Mouse (Mus musculus): ENCODE results near the gene Htra3. TPM values are rescaled to one million over a fixed set of nuclear protein-coding genes. Genes with fewer than 3 reads are reported as not detected.

The Htra3 gene
- total RNA-seq, 1 experiment from 2014 or later = not detected

- ATAC-seq (replicated peaks in 1 of 2; ENCODE audit: insufficient read depth in 1 of 2, low FRiP score in 2 of 2, low TSS enrichment in 1 of 2, low read depth in 1 of 2, poor library complexity in 2 of 2, severe bottlenecking in 2 of 2) = no peak
Observed at GRCm38 (mm10) chr5:35636016-35636415, 43.6 kb downstream of the Htra3 start.

DNA sequence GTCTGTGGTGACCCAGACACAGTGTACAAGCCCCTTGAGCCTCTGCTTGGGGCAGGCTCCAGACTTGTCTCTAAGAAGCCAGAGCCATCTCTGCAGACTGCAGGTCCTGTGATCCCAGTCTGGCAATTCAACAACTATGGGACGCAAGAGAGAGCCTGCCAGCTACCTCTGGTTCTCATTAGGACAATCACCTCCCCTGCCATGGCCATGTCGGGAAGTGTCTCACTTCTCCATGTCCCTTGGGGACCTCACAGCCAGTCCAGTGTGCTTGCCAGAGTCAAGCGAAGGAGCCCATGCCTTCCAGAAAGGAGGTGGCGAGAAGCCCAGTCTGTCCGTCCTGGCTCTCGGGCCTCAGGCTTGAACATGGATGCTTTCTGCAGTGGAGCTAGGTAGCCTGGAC, 46.7 kb downstream of the Htra3 start:
- ATAC-seq (replicated peaks in 1 of 2; ENCODE audit: insufficient read depth in 1 of 2, low FRiP score in 2 of 2, low TSS enrichment in 1 of 2, low read depth in 1 of 2, poor library complexity in 2 of 2, severe bottlenecking in 2 of 2) = no peak

GRCm38 (mm10) chr5:35631755-35632154, 47.8 kb downstream of the Htra3 start:
- no peak for ATAC-seq (replicated peaks in 1 of 2; ENCODE audit: insufficient read depth in 1 of 2, low FRiP score in 2 of 2, low TSS enrichment in 1 of 2, low read depth in 1 of 2, poor library complexity in 2 of 2, severe bottlenecking in 2 of 2)

GRCm38 (mm10) chr5:35631224-35631623, 48.4 kb downstream of the Htra3 start:
- ATAC-seq (replicated peaks in 1 of 2; ENCODE audit: insufficient read depth in 1 of 2, low FRiP score in 2 of 2, low TSS enrichment in 1 of 2, low read depth in 1 of 2, poor library complexity in 2 of 2, severe bottlenecking in 2 of 2) = peak in 1 of 2 experiments; percentile 25; a peak in 1 of 4 replicates

DNA sequence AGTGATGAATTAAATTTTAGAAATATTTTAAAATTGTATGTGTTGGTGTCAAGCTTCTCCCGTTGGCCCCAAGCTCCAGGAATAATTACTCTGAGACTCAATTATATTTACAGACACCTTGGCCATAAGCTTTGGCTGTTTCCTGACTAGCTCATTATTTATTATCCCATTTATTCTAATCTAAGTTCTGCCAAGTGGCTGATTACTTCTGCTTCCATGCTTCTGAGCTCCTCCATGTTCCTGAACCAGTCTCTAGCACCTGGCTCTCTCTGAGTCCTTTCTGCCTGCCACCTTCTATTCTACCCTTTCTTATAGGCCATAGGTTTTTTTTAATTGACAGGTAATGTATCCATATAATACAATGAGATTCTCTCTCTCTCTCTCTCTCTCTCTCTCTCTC, 48.9 kb downstream of the Htra3 start:
- no peak for ATAC-seq (replicated peaks in 1 of 2; ENCODE audit: insufficient read depth in 1 of 2, low FRiP score in 2 of 2, low TSS enrichment in 1 of 2, low read depth in 1 of 2, poor library complexity in 2 of 2, severe bottlenecking in 2 of 2)

GRCm38 (mm10) chr5:35629333-35629732, 50.2 kb downstream of the Htra3 start:
- no peak for ATAC-seq (replicated peaks in 1 of 2; ENCODE audit: insufficient read depth in 1 of 2, low FRiP score in 2 of 2, low TSS enrichment in 1 of 2, low read depth in 1 of 2, poor library complexity in 2 of 2, severe bottlenecking in 2 of 2)

DNA sequence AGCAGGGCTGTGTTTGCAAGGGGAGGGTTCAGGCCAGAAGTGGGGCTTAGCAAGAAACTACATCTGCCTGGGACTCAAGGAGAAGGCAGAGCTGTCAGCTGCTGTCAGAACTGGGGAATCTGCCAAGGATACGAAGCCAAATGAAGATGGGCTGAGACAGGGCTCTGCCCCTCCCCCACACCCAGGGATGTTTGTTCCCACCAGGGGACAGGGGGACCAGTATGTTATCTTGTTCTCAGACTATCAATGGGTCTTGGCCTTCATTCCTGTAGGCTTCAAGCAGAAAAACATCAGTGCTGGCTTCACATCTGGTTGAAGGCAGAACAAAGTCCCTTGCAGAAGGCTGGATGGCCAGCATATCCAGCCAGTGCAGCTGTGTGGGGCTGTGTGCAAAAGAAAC, 50.9 kb downstream of the Htra3 start:
- no peak for ATAC-seq (replicated peaks in 1 of 2; ENCODE audit: insufficient read depth in 1 of 2, low FRiP score in 2 of 2, low TSS enrichment in 1 of 2, low read depth in 1 of 2, poor library complexity in 2 of 2, severe bottlenecking in 2 of 2)

GRCm38 (mm10) chr5:35627307-35627840, 52.2 kb downstream of the Htra3 start:
- no peak for ATAC-seq (replicated peaks in 1 of 2; ENCODE audit: insufficient read depth in 1 of 2, low FRiP score in 2 of 2, low TSS enrichment in 1 of 2, low read depth in 1 of 2, poor library complexity in 2 of 2, severe bottlenecking in 2 of 2)

- ATAC-seq (replicated peaks in 1 of 2; ENCODE audit: insufficient read depth in 1 of 2, low FRiP score in 2 of 2, low TSS enrichment in 1 of 2, low read depth in 1 of 2, poor library complexity in 2 of 2, severe bottlenecking in 2 of 2) = no peak
Observed at GRCm38 (mm10) chr5:35626408-35626807, 53.2 kb downstream of the Htra3 start.

DNA sequence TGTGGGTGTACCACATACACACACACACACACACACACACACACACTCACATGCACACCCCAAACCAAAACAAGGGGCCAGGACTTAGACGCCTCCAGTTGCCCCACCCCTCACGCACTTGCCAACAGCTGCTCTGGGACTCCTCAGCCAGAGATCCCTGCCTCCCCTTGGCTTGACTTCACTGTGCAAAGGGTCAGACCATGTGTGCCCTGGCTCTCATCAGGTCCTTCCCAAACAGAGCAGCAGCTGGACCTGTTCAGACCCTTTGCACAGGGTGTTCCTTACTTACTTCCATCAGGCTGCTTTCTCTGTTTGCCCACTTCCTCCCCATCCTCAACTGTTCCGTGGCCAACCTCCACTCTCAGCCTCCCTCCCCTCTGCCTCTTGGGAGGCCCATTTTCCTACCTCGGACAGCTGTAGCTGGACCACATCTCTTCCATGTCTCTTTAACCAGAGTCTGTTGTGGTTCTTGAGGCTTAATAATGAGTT, 54.8 kb downstream of the Htra3 start:
- ATAC-seq (replicated peaks in 1 of 2; ENCODE audit: insufficient read depth in 1 of 2, low FRiP score in 2 of 2, low TSS enrichment in 1 of 2, low read depth in 1 of 2, poor library complexity in 2 of 2, severe bottlenecking in 2 of 2) = peak; percentile 58 to 62; a peak in 3 of 4 replicates

DNA sequence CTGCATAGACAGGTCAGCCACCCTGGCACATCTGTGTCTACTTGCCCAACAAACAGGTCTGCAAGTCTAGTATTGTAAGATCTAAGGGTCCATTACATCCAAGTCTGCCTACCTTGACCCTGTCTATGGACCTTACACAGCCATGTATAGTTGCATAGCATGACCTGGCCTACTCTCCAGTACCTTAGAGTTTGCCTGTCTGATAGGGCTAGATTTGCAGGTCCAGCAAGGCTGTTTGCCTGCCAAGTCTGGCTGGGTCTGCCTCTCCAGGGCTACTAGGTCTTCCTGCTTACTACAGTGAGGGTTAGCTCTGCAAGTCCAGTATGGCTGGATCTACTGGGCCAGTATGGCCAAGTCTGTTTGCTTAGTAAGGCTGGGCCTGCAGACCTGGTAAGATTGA, 55.8 kb downstream of the Htra3 start:
- no peak for ATAC-seq (replicated peaks in 1 of 2; ENCODE audit: insufficient read depth in 1 of 2, low FRiP score in 2 of 2, low TSS enrichment in 1 of 2, low read depth in 1 of 2, poor library complexity in 2 of 2, severe bottlenecking in 2 of 2)

DNA sequence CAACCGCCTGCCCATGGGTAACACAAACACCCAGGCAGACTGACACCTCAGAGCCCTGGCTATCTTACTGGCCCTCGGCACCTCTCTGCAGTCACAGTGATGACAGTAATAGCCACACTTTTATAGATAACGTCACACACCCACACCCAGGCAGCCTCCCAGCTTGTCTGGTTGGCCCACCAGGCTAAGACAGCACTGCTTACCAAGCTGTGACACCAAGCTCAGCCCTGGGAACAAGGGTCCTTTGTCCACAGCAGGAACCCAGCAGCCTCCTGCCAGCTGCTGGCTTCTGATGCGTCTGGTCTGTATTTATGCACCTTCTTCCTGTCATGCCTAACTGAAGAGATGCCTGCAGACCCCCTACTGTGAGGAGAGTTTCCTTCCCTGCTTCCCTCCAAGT, 58.5 kb downstream of the Htra3 start:
- no peak for ATAC-seq (replicated peaks in 1 of 2; ENCODE audit: insufficient read depth in 1 of 2, low FRiP score in 2 of 2, low TSS enrichment in 1 of 2, low read depth in 1 of 2, poor library complexity in 2 of 2, severe bottlenecking in 2 of 2)

DNA sequence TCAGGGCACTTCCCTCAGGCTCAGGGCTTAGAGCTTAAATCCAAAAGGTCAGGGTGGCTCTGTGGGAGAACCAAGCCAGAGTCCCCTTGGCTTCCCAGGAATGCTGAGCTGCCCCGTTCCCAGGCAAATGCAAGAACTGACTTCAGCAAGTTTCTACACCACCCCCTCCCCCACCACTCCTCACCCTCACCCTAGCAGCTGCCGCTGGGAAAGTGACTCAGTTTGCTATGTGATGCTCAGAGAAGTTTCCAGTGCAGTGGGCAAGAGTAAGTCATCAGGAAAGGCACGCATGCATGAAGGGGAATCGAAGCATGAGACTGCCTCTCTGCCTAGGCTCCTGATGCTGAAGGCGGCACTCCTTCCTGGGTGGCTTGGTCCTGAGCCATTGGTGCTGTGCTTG, 62.6 kb downstream of the Htra3 start:
- no peak for ATAC-seq (replicated peaks in 1 of 2; ENCODE audit: insufficient read depth in 1 of 2, low FRiP score in 2 of 2, low TSS enrichment in 1 of 2, low read depth in 1 of 2, poor library complexity in 2 of 2, severe bottlenecking in 2 of 2)

DNA sequence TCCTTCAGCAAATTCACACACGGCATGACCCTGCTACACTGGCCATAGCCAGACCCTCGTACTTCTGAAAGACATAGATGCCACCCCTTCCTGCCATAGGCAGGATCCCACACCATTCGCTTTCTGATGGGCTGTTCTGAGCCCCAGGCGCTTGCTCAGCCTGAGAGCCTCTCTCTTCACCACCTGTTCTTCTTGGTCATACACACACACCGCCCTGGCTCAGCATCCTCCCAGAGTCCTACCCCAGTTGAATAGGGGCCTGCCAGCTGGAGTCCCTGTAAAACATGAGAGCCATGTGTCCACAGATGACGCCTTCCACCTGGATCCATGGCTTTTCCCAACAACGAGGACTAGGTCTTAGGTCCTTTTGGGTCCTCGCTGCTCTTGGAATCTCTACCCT, 66.9 kb downstream of the Htra3 start:
- no peak for ATAC-seq (replicated peaks in 1 of 2; ENCODE audit: insufficient read depth in 1 of 2, low FRiP score in 2 of 2, low TSS enrichment in 1 of 2, low read depth in 1 of 2, poor library complexity in 2 of 2, severe bottlenecking in 2 of 2)

DNA sequence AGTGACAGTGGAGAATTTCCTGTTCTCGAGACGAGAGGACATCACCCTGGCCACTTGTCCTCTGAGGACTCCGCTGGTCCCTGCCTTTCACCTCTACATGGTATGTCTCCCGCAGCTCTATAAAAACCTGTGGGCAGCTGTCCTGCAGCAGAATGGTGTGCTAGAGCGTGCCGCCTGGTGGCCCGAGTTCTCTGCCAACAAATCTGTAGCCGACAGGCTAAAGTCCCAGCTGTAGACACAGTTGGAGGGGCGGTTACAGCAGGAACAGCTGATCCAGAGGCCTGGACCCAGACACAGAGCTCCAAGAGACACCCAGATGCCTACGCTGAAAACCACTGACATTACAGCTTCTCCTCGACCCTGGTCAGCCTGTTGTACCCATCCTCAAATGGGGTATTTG, 67.7 kb downstream of the Htra3 start:
- no peak for ATAC-seq (replicated peaks in 1 of 2; ENCODE audit: insufficient read depth in 1 of 2, low FRiP score in 2 of 2, low TSS enrichment in 1 of 2, low read depth in 1 of 2, poor library complexity in 2 of 2, severe bottlenecking in 2 of 2)

- ATAC-seq (replicated peaks in 1 of 2; ENCODE audit: insufficient read depth in 1 of 2, low FRiP score in 2 of 2, low TSS enrichment in 1 of 2, low read depth in 1 of 2, poor library complexity in 2 of 2, severe bottlenecking in 2 of 2) = no peak
Observed at GRCm38 (mm10) chr5:35611170-35611569, 68.4 kb downstream of the Htra3 start.

DNA sequence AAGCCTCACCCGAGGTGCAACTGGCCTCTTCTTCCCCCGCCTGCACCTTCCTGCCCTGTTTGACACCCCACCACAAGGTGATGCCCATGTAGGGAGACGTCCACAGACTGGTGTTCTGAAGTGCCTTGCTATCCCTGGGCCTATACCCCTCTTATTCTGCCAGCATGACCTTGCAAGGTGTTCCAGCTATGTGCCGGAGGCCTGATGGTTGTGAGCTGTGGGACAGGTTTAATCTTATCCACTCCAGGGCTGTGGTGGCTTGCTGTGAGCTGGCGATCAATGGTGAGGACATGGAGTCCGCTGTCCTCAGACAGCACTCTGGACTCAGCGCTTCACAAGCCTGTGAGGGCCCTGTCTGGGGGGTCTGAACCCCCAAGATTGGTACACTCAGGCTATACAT, 69.2 kb downstream of the Htra3 start:
- no peak for ATAC-seq (replicated peaks in 1 of 2; ENCODE audit: insufficient read depth in 1 of 2, low FRiP score in 2 of 2, low TSS enrichment in 1 of 2, low read depth in 1 of 2, poor library complexity in 2 of 2, severe bottlenecking in 2 of 2)

GRCm38 (mm10) chr5:35609971-35610370, 69.6 kb downstream of the Htra3 start:
- no peak for ATAC-seq (replicated peaks in 1 of 2; ENCODE audit: insufficient read depth in 1 of 2, low FRiP score in 2 of 2, low TSS enrichment in 1 of 2, low read depth in 1 of 2, poor library complexity in 2 of 2, severe bottlenecking in 2 of 2)

GRCm38 (mm10) chr5:35609381-35609780, 70.2 kb downstream of the Htra3 start:
- ATAC-seq (replicated peaks in 1 of 2; ENCODE audit: insufficient read depth in 1 of 2, low FRiP score in 2 of 2, low TSS enrichment in 1 of 2, low read depth in 1 of 2, poor library complexity in 2 of 2, severe bottlenecking in 2 of 2) = no peak

GRCm38 (mm10) chr5:35608559-35608958, 71.0 kb downstream of the Htra3 start:
- no peak for ATAC-seq (replicated peaks in 1 of 2; ENCODE audit: insufficient read depth in 1 of 2, low FRiP score in 2 of 2, low TSS enrichment in 1 of 2, low read depth in 1 of 2, poor library complexity in 2 of 2, severe bottlenecking in 2 of 2)

Data from hematopoietic stem cell, adult 5-6 weeks (primary cell).